Mouse (Mus musculus) spleen, adult 2 months (tissue): Measurements from ENCODE around the gene Slc25a23.

Experiments
- CTCF ChIP-seq: fragments of 200-500 bp; IDR thresholded peaks from 2 replicates; pipeline ENCODE4 v1.5.1; 2011; ENCODE audit warnings: mild to moderate bottlenecking, inconsistent platforms; ENCODE audit not compliant: insufficient read depth, insufficient read length, insufficient replicate concordance; ENCODE audit errors: extremely low read depth
- POLR2A ChIP-seq: fragments of 200-500 bp; IDR thresholded peaks from 2 replicates; pipeline ENCODE4 v1.6.1; 2011; ENCODE audit warnings: low read depth, low read length, inconsistent platforms

GRCm38 (mm10) chr17:57058891-57059485, 675 bp downstream of the Slc25a23 start, which contains the start of gene Crb3:
- no peak for TF ChIP-seq CTCF
- TF ChIP-seq POLR2A, result no peak
